Mouse (Mus musculus) cortical plate, adult 2 months (tissue): ENCODE measurements at regions not wholly inside any gene's neighbourhood (a gene's known extent, or its start where the extent isn't known, plus 50 kb on each side); places are given as distances from the start of the nearest gene placed in this dataset.

Experiments used
- CTCF ChIP-seq: fragments of 200-500 bp; IDR thresholded peaks from 2 replicates; pipeline ENCODE4 v1.5.1; 2011; ENCODE audit warnings: mild to moderate bottlenecking, control low read depth, low read length; ENCODE audit not compliant: insufficient read depth; ENCODE audit errors: extremely low read depth
- POLR2A ChIP-seq: fragments of 200-500 bp; IDR thresholded peaks from 2 replicates; pipeline ENCODE4 v1.6.1; 2011; ENCODE audit warnings: mild to moderate bottlenecking, low read length, control low read depth; ENCODE audit not compliant: insufficient read depth; ENCODE audit errors: extremely low read depth

GRCm38 (mm10) chr8:35135630-35136029 lies 630.0 kb upstream of the Gm19410 start:
- no peak for TF ChIP-seq CTCF
- no peak for TF ChIP-seq POLR2A
